Mouse (Mus musculus): ENCODE results near the gene Ociad2.
"Not testable (repeated sequence)": the region's sequence is repeated elsewhere in the genome, so short reads cannot be mapped to it uniquely, and the experiment has no call there.

The Ociad2 gene

GRCm38 (mm10) chr5:73351796-73352195 is 11.0 kb upstream of the Ociad2 start:
- DNase-seq: no peak

- DNase-seq: no peak
Observed at GRCm38 (mm10) chr5:73349514-73349913, 8.7 kb upstream of the Ociad2 start.

- no peak for DNase-seq
Observed at GRCm38 (mm10) chr5:73345254-73345653, 4.4 kb upstream of the Ociad2 start.

GRCm38 (mm10) chr5:73344310-73344709 is 3.5 kb upstream of the Ociad2 start:
- DNase-seq: peak; percentile 53

GRCm38 (mm10) chr5:73342701-73343355 is 2.0 kb upstream of the Ociad2 start:
- no peak for DNase-seq

- DNase-seq: no peak
Observed at GRCm38 (mm10) chr5:73339779-73340722, 777 bp downstream of the Ociad2 start.

- no peak for DNase-seq
Observed at GRCm38 (mm10) chr5:73338832-73339163, 2.0 kb downstream of the Ociad2 start.

GRCm38 (mm10) chr5:73337961-73338831 is 2.6 kb downstream of the Ociad2 start:
- peak; percentile 51 for DNase-seq

GRCm38 (mm10) chr5:73336448-73336847 is 4.4 kb downstream of the Ociad2 start:
- no peak for DNase-seq

GRCm38 (mm10) chr5:73331002-73331401 is 9.8 kb downstream of the Ociad2 start:
- no peak for DNase-seq

GRCm38 (mm10) chr5:73324526-73325170 is 16.2 kb downstream of the Ociad2 start:
- DNase-seq: no peak

GRCm38 (mm10) chr5:73323602-73324001 is 17.2 kb downstream of the Ociad2 start:
- no peak for DNase-seq

- not testable (repeated sequence) for DNase-seq
Observed at GRCm38 (mm10) chr5:73322684-73323083, 18.1 kb downstream of the Ociad2 start.

- no peak for DNase-seq
Observed at GRCm38 (mm10) chr5:73319306-73319705, 21.5 kb downstream of the Ociad2 start.

GRCm38 (mm10) chr5:73314654-73315053 is 26.2 kb downstream of the Ociad2 start:
- no peak for DNase-seq

- no peak for DNase-seq
Observed at GRCm38 (mm10) chr5:73313591-73313990, 27.2 kb downstream of the Ociad2 start.

GRCm38 (mm10) chr5:73311458-73311857 is 29.4 kb downstream of the Ociad2 start:
- no peak for DNase-seq

GRCm38 (mm10) chr5:73310401-73310800 is 30.4 kb downstream of the Ociad2 start:
- DNase-seq: no peak

GRCm38 (mm10) chr5:73309496-73309895 is 31.3 kb downstream of the Ociad2 start:
- DNase-seq: no peak

- DNase-seq: no peak
Observed at GRCm38 (mm10) chr5:73307297-73307696, 33.5 kb downstream of the Ociad2 start.

- DNase-seq: no peak
Observed at GRCm38 (mm10) chr5:73306486-73306885, 34.3 kb downstream of the Ociad2 start.

- DNase-seq: no peak
Observed at GRCm38 (mm10) chr5:73304507-73304906, 36.3 kb downstream of the Ociad2 start.

Data from kidney, postnatal 10 days (tissue).